Mouse (Mus musculus) heart, postnatal 0 days (tissue): ENCODE results near the gene Dhx32.

Source experiments
- CTCF ChIP-seq: IDR thresholded peaks from 2 replicates; pipeline ENCODE4 v1.5.1; 2016; ENCODE audit warnings: antibody characterized with exemption, control low read depth, low read depth
- EP300 ChIP-seq: IDR thresholded peaks from 2 replicates; pipeline ENCODE4 v1.6.1; 2016; ENCODE audit warnings: antibody characterized with exemption, low read depth

GRCm38 (mm10) chr7:133764425-133764824, 18.1 kb downstream of the Dhx32 start:
- TF ChIP-seq EP300 (no peak), CTCF (no peak)
